Mouse (Mus musculus): ENCODE data around the gene Ifna9.
A peak's percentile ranks its signal among the peaks of the same experiment; 100 is the strongest.
"Not testable (repeated sequence)": the region's sequence is repeated elsewhere in the genome, so short reads cannot be mapped to it uniquely, and the experiment has no call there.

The Ifna9 gene

DNA sequence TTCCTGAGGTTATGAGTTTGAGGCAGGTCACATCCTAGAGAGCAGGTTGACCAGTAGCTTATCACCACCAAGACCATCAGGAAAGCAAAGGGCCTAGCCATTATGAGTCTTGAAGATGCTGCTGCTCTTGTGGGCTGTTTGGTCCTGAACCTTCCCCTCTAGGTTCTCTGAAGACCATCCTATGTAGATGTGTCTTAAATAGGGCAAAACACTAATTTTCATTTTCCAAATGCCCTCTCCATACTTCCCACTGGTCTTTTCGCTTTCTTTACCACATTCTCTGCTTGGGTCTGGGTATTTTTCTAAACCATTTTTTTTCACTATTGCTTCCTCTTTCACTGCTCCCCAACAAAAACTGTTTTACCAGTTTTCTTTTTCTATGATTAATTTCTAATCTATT lies at the start of gene Ifna9:
Gene Ifna9 (minus strand): TSS at position 101 of the 400 bp plus-strand sequence.
- DNase-seq (ENCODE audit: low spot score in 2 of 2), result no peak

DNA sequence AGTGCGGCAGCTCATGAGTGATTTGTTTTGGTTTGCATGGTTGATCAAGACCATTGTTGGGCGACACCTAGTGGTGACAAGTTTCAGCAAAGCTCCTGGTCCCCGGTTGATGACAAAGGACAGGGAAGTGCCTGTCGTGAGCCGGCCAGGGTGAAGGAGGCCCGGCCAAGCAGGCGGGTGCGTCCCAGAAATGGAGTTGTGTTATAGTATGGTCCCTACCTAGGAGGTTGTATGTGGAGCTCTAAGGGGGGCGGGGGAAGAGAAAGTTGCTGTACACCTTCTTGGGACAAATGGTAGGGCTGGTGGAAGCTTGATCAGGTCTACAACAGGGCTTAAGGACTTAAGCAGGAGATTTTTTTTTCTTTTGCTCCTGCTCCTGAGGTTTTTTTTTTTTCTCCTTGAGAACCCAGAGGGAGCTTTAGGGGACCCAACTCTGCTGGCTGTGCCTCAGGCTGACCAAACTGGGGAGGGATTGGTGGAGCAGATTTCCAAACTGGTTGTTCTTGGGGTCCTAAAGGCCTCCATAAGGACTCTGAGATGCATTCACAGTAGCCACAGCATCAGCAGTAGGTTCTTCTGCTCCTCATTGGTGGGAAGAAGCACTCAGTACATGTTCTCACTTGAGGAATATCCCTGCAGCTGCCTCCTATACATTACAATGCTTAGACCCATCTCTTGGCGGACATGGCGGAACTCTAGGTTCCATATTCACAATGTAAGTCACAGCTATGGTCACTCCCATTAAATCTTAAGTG lies 49.1 kb upstream of the Ifna9 start:
- DNase-seq (ENCODE audit: low spot score in 2 of 2), result peak; percentile 50 to 53

DNA sequence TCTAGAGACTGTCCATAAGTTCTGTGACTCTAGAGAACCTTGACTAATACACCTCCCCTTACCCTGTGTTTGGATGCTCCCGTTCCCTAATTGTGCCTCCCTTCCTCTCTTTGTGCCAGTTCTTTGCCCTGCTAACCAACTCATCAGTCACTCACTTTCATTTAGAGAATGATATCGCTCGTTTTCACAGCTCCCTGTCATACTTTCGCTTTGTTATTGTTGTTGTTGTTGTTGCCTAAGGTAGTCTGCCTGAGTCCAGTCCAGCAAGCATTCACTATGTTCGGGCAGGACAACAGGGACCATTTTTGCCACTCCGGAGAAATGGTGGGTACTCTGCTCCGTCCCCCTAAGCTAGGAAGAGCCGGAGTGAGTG lies 48.5 kb upstream of the Ifna9 start:
- no peak for DNase-seq (ENCODE audit: low spot score in 2 of 2)

DNA sequence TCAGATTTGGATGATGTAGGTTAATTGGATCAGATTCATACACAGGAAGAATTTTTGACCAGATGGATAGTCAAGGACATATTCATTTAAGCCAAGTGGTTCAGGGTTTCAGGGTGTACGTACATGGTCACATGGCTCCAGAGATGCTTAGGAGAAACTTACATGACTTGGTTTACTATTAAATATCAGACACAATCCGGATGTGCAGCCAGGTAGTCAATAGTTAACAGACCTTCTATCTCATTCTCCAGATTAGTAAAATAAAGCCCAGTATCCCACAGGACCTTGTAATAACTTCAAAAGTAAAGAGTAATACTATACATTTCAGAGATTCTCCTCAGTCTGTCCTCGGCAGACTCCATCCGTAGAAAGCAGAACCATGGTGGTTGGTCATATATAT lies 42.1 kb upstream of the Ifna9 start, which contains the start of gene C87499:
Gene C87499 (minus strand): TSS at position 101 of the 400 bp plus-strand sequence.
- no peak for DNase-seq (ENCODE audit: low spot score in 2 of 2)

DNA sequence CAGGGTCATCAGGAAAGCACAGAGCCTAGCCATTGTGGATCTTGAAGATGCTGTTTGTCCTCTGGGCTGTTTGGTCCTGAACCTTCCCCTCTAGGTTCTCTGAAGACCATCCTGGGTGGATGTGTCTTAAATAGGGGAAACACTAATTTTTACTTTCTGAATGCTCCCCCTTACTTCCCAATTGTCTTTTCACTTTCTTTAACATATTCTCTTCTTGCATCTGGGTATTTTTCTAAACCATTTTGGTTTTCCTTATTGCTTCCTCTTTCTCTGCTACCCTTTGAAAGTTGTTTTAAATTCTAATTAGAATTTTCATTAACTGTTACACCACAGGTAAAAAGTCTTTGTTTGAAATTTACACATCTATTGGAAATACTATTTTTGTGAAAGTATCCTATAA lies 11.1 kb upstream of the Ifna9 start, which contains the start of gene Ifna12:
Gene Ifna12 (minus strand): TSS at position 101 of the 400 bp plus-strand sequence.
- DNase-seq (ENCODE audit: low spot score in 2 of 2), result no peak

DNA sequence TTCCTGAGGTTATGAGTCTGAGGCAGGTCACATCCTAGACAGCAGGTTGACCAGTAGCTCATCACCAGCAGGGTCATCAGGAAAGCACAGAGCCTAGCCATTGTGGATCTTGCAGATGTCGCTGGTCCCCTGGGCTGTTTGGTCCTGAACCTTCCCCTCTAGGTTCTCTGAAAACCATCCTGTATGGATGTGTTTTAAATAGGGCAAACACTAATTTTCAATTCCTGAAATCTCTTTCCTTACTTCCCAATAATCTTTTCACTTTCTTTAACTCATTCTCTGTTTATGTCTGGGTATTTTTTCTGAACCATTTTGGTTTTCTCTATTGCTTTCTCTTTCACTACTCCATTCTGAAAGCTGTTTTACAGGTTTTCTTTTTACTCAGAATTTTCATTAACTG lies 20.5 kb downstream of the Ifna9 start, which contains the start of gene Ifna14:
Gene Ifna14 (minus strand): TSS at position 101 of the 400 bp plus-strand sequence.
- no peak for DNase-seq (ENCODE audit: low spot score in 2 of 2)

DNA sequence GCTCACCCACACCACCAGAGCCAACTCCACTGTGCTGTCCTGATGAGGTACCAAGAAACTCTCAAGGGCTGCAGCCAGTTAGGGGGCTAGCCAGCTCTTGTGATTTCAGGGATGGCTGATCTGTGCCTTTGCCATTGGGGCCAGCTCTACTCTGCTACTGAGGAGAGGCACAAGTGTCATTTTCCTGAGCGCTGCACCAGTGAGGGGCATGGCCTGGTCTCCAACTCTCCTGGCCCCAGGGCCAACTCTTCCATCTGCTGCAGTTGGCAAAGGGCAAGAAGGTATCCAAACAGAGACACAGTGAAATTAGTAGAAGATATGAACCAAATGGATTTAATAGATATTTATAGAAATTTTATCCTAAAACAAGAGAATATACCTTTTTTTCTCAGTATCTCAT lies 30.4 kb downstream of the Ifna9 start:
- DNase-seq (ENCODE audit: low spot score in 2 of 2), result no peak

GRCm38 (mm10) chr4:88558145-88558544 lies 34.0 kb downstream of the Ifna9 start, which contains the start of gene Ifna15:
Gene Ifna15, minus strand, starts transcription at chr4:88558245.
- DNase-seq (ENCODE audit: low spot score in 2 of 2), result not testable (repeated sequence)

DNA sequence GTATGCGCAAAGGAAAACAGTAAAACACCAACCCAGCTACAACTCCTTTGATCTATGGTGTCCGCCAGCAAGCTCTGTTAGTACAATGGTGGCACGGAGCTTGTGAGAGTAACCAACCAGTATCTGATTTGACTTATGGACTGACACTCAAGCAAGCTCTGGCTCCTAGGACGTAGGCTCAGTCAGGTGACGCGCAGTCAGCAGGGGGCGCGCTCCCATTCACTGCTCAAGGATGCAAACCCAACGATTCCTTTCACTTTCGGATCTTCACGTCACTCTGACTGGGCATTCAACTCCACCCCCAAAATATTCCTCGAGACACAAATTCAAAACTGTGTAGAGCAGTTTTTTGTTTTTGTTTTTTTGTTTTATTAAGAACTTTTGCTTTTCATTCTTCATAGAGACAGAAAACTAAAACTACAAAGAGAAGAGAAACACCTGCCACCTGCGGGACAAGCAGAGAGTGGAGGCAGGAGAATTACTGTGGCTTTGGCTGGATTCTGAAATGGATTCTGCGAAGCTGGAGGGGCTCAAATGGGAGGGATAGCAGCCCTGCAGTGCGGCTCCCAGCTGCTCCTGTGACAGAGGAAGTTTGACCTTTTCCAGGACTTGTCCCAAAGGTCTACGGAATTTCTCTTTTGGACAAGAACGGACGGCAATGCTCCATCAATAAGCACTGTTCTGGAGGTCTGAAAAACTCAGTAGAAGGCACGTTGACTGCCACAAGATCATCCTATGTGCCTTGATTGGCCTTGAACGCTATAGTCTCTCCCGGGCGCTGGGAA lies 41.8 kb downstream of the Ifna9 start:
- peak; percentile 30 to 32 for DNase-seq (ENCODE audit: low spot score in 2 of 2)

GRCm38 (mm10) chr4:88547986-88548385 lies 44.2 kb downstream of the Ifna9 start:
- DNase-seq (ENCODE audit: low spot score in 2 of 2), result no peak

GRCm38 (mm10) chr4:88543649-88544234 lies 48.4 kb downstream of the Ifna9 start:
- DNase-seq (ENCODE audit: low spot score in 2 of 2), result no peak
